In genomic region chr19:53729919-53730318, GRCm38 (mm10) we compare ENCODE assay signal across 15 mouse cellular contexts. TPM values are rescaled to one million over a fixed set of nuclear protein-coding genes. Genes with fewer than 3 reads are reported as not detected.
DNase-seq lines count a peak whose midpoint lies in the region; ATAC-seq and TF ChIP-seq lines count a peak whose summit lies in the region.
"Had no signal": no experiment of that assay in that cellular context is flagged by ENCODE, and none has a peak within 500 bp of the region (broad histone marks: within the 10 kb centered on the region; RNA-seq: fewer than 3 reads in every experiment).

No protein-coding gene starts in this region.

- TF ChIP-seq CTCF in hindbrain, postnatal 0 days (IDR thresholded peaks at IDR 0.05; ENCODE audit: low read depth) = 0 out of 2 replicates have a peak, but pooled peaks have one; percentile 3
- peak; percentile 21; the same call in 1 of the 2 replicates for TF ChIP-seq CTCF in stomach, postnatal 0 days (IDR thresholded peaks at IDR 0.05; ENCODE audit: low read depth)
- TF ChIP-seq CTCF in lung, postnatal 0 days (IDR thresholded peaks at IDR 0.05) = no peak

- no peak overlapping the region for H3K9ac ChIP-seq in hindbrain, postnatal 0 days (replicated peaks; ENCODE audit: low read length)
- H3K9ac ChIP-seq in hindbrain, embryonic 14.5 days = no peak overlapping the region
- peak overlapping the region; percentile 49; the same call in 1 of the 2 replicates for H3K9ac ChIP-seq in heart, embryonic 14.5 days (ENCODE audit: low read length)
- no peak overlapping the region for H3K9ac ChIP-seq in stomach, postnatal 0 days (ENCODE audit: low read length)
- H3K9ac ChIP-seq in lung, postnatal 0 days (replicated peaks; ENCODE audit: low read depth) = no peak overlapping the region
- H3K9ac ChIP-seq: forebrain, postnatal 0 days; limb, embryonic 12.5 days; neural tube, embryonic 12.5 days had no signal

- no peak overlapping the region for H3K27ac ChIP-seq in hindbrain, postnatal 0 days
- no peak overlapping the region for H3K27ac ChIP-seq in hindbrain, embryonic 14.5 days
- peak overlapping the region; percentile 64 to 79 for H3K27ac ChIP-seq in heart, embryonic 14.5 days (replicated peaks in 1 of 2; ENCODE audit: control insufficient read depth in 1 of 2, insufficient read depth in 1 of 2, low read depth in 2 of 2, low read length in 2 of 2)
- H3K27ac ChIP-seq in stomach, postnatal 0 days (replicated peaks) = no peak overlapping the region
- no peak overlapping the region for H3K27ac ChIP-seq in lung, postnatal 0 days (ENCODE audit: low read length)
- H3K27ac ChIP-seq: limb, embryonic 12.5 days; neural tube, embryonic 12.5 days had no signal

- H3K4me2 ChIP-seq in hindbrain, postnatal 0 days (ENCODE audit: low read depth, low read length) = no peak overlapping the region
- no peak overlapping the region for H3K4me2 ChIP-seq in hindbrain, embryonic 14.5 days (replicated peaks)
- peak overlapping the region; percentile 26; the same call in 1 of the 2 replicates for H3K4me2 ChIP-seq in heart, embryonic 14.5 days (ENCODE audit: low read length)
- no peak overlapping the region for H3K4me2 ChIP-seq in stomach, postnatal 0 days (replicated peaks; ENCODE audit: low read depth)
- H3K4me2 ChIP-seq in lung, postnatal 0 days (replicated peaks; ENCODE audit: low read depth, low read length) = no peak overlapping the region
- H3K4me2 ChIP-seq: limb, embryonic 12.5 days; neural tube, embryonic 12.5 days had no signal

- H3K4me3 ChIP-seq in hindbrain, postnatal 0 days (ENCODE audit: low read length) = no peak overlapping the region
- H3K4me3 ChIP-seq in hindbrain, embryonic 14.5 days (replicated peaks; ENCODE audit: low read length) = no peak overlapping the region
- H3K4me3 ChIP-seq in heart, embryonic 14.5 days (ENCODE audit: control insufficient read depth in 1 of 2, insufficient read depth in 1 of 2, low read depth in 1 of 2, low read length in 2 of 2) = no peak overlapping the region
- no peak overlapping the region for H3K4me3 ChIP-seq in stomach, postnatal 0 days (ENCODE audit: low read depth, low read length)
- no peak overlapping the region for H3K4me3 ChIP-seq in lung, postnatal 0 days (ENCODE audit: low read depth, low read length)
- H3K4me3 ChIP-seq: limb, embryonic 12.5 days; neural tube, embryonic 12.5 days had no signal

- no peaks in the 10 kb centered on the region for H3K27me3 ChIP-seq in hindbrain, postnatal 0 days (ENCODE audit: insufficient read depth, low read length)
- no peaks in the 10 kb centered on the region for H3K27me3 ChIP-seq in hindbrain, embryonic 14.5 days (ENCODE audit: control insufficient read depth, insufficient read depth, low read length)
- no peaks in the 10 kb centered on the region for H3K27me3 ChIP-seq in heart, embryonic 14.5 days (ENCODE audit: control insufficient read depth, insufficient read depth, low read length)
- no peaks in the 10 kb centered on the region for H3K27me3 ChIP-seq in stomach, postnatal 0 days (ENCODE audit: control insufficient read depth, insufficient read depth, low read length)
- H3K27me3 ChIP-seq in lung, postnatal 0 days (replicated peaks; ENCODE audit: insufficient read depth, low read length) = no peaks in the 10 kb centered on the region
- H3K27me3 ChIP-seq: limb, embryonic 12.5 days; neural tube, embryonic 12.5 days had no signal

- intact Hi-C loops in gastrocnemius, postnatal 36 days (cut with DNase I) = loop anchor here (5.0 to 10.0 kb wide), 2 partner anchors 55 to 83 kb away; partner anchors contain the start of gene Rbm20

- TF ChIP-seq EP300 in stomach, postnatal 0 days (optimal IDR thresholded peaks at IDR 0.05) = no peak
- TF ChIP-seq EP300 in lung, postnatal 0 days (IDR thresholded peaks at IDR 0.05) = no peak

- WGBS in hindbrain, postnatal 0 days = 58% methylated on average over 10 of the region's 10 CpGs
- WGBS in hindbrain, embryonic 14.5 days = 74% methylated on average over 10 of the region's 10 CpGs
- WGBS in heart, embryonic 14.5 days = 22% methylated on average over 10 of the region's 10 CpGs
- WGBS in stomach, postnatal 0 days = 59% methylated on average over 10 of the region's 10 CpGs
- 68% methylated on average over 10 of the region's 10 CpGs for WGBS in lung, postnatal 0 days

- no peaks in the 10 kb centered on the region for H3K4me1 ChIP-seq in hindbrain, postnatal 0 days (ENCODE audit: insufficient read depth, low read length)
- 0 out of 2 replicates have a peak, but pooled peaks cover 4% of the 10 kb centered on the region for H3K4me1 ChIP-seq in hindbrain, embryonic 14.5 days (replicated peaks; ENCODE audit: control insufficient read depth, insufficient read depth, low read length)
- peaks cover 56 to 76% of the 10 kb centered on the region in 2 experiments for H3K4me1 ChIP-seq in heart, embryonic 14.5 days (ENCODE audit: control insufficient read depth in 2 of 2, insufficient read depth in 2 of 2, low read length in 2 of 2)
- no peaks in the 10 kb centered on the region for H3K4me1 ChIP-seq in stomach, postnatal 0 days (replicated peaks; ENCODE audit: control insufficient read depth, insufficient read depth)
- H3K4me1 ChIP-seq in lung, postnatal 0 days (ENCODE audit: insufficient read depth, low read depth, low read length) = no peaks in the 10 kb centered on the region
- H3K4me1 ChIP-seq: neural tube, embryonic 12.5 days had no signal

- DNase-seq in hindbrain, postnatal 0 days (ENCODE audit: low spot score) = no peak
- DNase-seq in hindbrain, embryonic 14.5 days (ENCODE audit: low spot score) = no peak
- DNase-seq in gastrocnemius, postnatal 36 days = peak; percentile 43 to 70
- no peak for DNase-seq in stomach, postnatal 0 days (ENCODE audit: low spot score)
- DNase-seq in lung, postnatal 0 days (ENCODE audit: low spot score) = no peak
- DNase-seq in spleen, postnatal 14 days (ENCODE audit: low spot score in 2 of 2) = no peak
- DNase-seq: forebrain, postnatal 0 days; kidney, postnatal 14 days; thymus, postnatal 4 days had no signal

- ATAC-seq in hindbrain, postnatal 0 days = no peak
- ATAC-seq in hindbrain, embryonic 14.5 days (ENCODE audit: low FRiP score) = no peak
- ATAC-seq in heart, embryonic 14.5 days (ENCODE audit: insufficient number of reproducible peaks, insufficient read depth, low FRiP score, low read depth) = no peak; the same call in 1 of the 2 replicates
- no peak for ATAC-seq in stomach, postnatal 0 days (ENCODE audit: low FRiP score, low TSS enrichment)
- no peak for ATAC-seq in lung, postnatal 0 days
- ATAC-seq: forebrain, postnatal 0 days; intestine, embryonic 16.5 days; midbrain, embryonic 16.5 days had no signal

- no peaks in the 10 kb centered on the region for H3K36me3 ChIP-seq in hindbrain, postnatal 0 days (ENCODE audit: insufficient read depth, low read length)
- H3K36me3 ChIP-seq in hindbrain, embryonic 14.5 days (replicated peaks; ENCODE audit: control insufficient read depth, insufficient read depth) = no peaks in the 10 kb centered on the region
- no peaks in the 10 kb centered on the region for H3K36me3 ChIP-seq in heart, embryonic 14.5 days (ENCODE audit: control insufficient read depth, insufficient read depth, low read length)
- no peaks in the 10 kb centered on the region for H3K36me3 ChIP-seq in stomach, postnatal 0 days (ENCODE audit: control insufficient read depth, insufficient read depth, low read length)
- H3K36me3 ChIP-seq in lung, postnatal 0 days (ENCODE audit: insufficient read depth, low read length) = no peaks in the 10 kb centered on the region
- H3K36me3 ChIP-seq: limb, embryonic 12.5 days; neural tube, embryonic 12.5 days had no signal

- H3K9me3 ChIP-seq in hindbrain, postnatal 0 days (ENCODE audit: low read length) = no peaks in the 10 kb centered on the region
- H3K9me3 ChIP-seq in hindbrain, embryonic 14.5 days (ENCODE audit: control insufficient read depth, low read length) = no peaks in the 10 kb centered on the region
- no peaks in the 10 kb centered on the region for H3K9me3 ChIP-seq in heart, embryonic 14.5 days (ENCODE audit: control insufficient read depth, low read length)
- no peaks in the 10 kb centered on the region for H3K9me3 ChIP-seq in stomach, postnatal 0 days (ENCODE audit: control insufficient read depth, low read length)
- H3K9me3 ChIP-seq in lung, postnatal 0 days (ENCODE audit: low read length) = no peaks in the 10 kb centered on the region
- H3K9me3 ChIP-seq: limb, embryonic 12.5 days; neural tube, embryonic 12.5 days had no signal

RNA-seq across cellular contexts. Expression of gene Rbm20, which starts 52.8 kb away (rescaled TPM):
- 0.93 and 1.9 TPM in 2 replicates for total RNA-seq in hindbrain, postnatal 0 days (2014; rRNA removed)
- polyA plus RNA-seq in hindbrain, postnatal 0 days (2015; fragmentation: Nextera tagmentation; extraction: Ambion mirVana) = 0.76 and 0.86 TPM in 2 replicates
- 0.87 and 0.94 TPM in 2 replicates for polyA plus RNA-seq in hindbrain, embryonic 14.5 days (2014; fragmentation: Nextera tagmentation; extraction: Ambion mirVana)
- total RNA-seq in gastrocnemius, postnatal 36 days (2021) = 10 to 100 TPM; 73.8 to 83.8 TPM
- polyA plus RNA-seq in heart, embryonic 14.5 days (2014; fragmentation: Nextera tagmentation; extraction: Ambion mirVana) = 52.0 and 55.2 TPM in 2 replicates
- polyA plus RNA-seq in stomach, postnatal 0 days (2015; fragmentation: Nextera tagmentation; extraction: Ambion mirVana) = 2.3 and 2.5 TPM in 2 replicates
- polyA plus RNA-seq in lung, postnatal 0 days (2015; fragmentation: Nextera tagmentation; extraction: Ambion mirVana) = 0.51 and 0.58 TPM in 2 replicates
- total RNA-seq: hematopoietic stem cell, adult 5-6 weeks had no signal

Comparison
In these comparisons a context has a peak if more than half of its experiments do, and no peak if none do; other contexts are left out.
1. DNase-seq: peak in gastrocnemius, postnatal 36 days (2 of 2); none in hindbrain, postnatal 0 days (single experiment), hindbrain, embryonic 14.5 days (single experiment), stomach, postnatal 0 days (single experiment), lung, postnatal 0 days (single experiment) and spleen, postnatal 14 days (0 of 2).
2. H3K27ac ChIP-seq: peak in heart, embryonic 14.5 days (2 of 2); none in hindbrain, postnatal 0 days (single experiment), hindbrain, embryonic 14.5 days (single experiment), stomach, postnatal 0 days (single experiment) and lung, postnatal 0 days (single experiment).
3. RNA of gene Rbm20, which starts 52.8 kb away (polyA plus RNA-seq): 52.0 to 55.2 TPM in heart, embryonic 14.5 days; 2.3 to 2.5 TPM in stomach, postnatal 0 days, 0.87 to 0.94 TPM in hindbrain, embryonic 14.5 days, 0.76 to 0.86 TPM in hindbrain, postnatal 0 days and 0.51 to 0.58 TPM in lung, postnatal 0 days; every median in the first group is over 10 times any median in the second.